Mouse (Mus musculus): ENCODE measurements around the gene D11Wsu47e.

- TF ChIP-seq POLR2A (IDR thresholded peaks at IDR 0.05; ENCODE audit: insufficient read depth, low read length) (no peak), CTCF (IDR thresholded peaks at IDR 0.05; ENCODE audit: low read depth, low read length) (no peak), EP300 (IDR thresholded peaks at IDR 0.05; ENCODE audit: insufficient read depth, low read depth, low read length) (no peak)
Observed at GRCm38 (mm10) chr11:113654105-113654504, 30.1 kb upstream of the D11Wsu47e start.
